Mouse (Mus musculus): ENCODE results near the gene Isyna1. TPM values are rescaled to one million over a fixed set of nuclear protein-coding genes. Genes with fewer than 3 reads are reported as not detected.

Gene Isyna1
- polyA plus RNA-seq, 1 experiment, result 92.4 TPM

- TF ChIP-seq CTCF (IDR thresholded peaks at IDR 0.05; ENCODE audit: extremely low read depth, insufficient read length, insufficient replicate concordance, low read depth, low read length), result no peak
- TF ChIP-seq POLR2A (IDR thresholded peaks at IDR 0.05; ENCODE audit: low read depth, low read length), result no peak
- no peak overlapping the region for H3K4me3 ChIP-seq (ENCODE audit: low read depth, low read length)
- H3K27me3 ChIP-seq (ENCODE audit: control insufficient read depth, insufficient read depth, low read length), result no peaks in the 10 kb centered on the region
- H3K4me1 ChIP-seq (ENCODE audit: control insufficient read depth, insufficient read depth, insufficient read length, low read length), result peaks cover 7% of the 10 kb centered on the region
- 58% methylated on average over 8 of the region's 8 CpGs for WGBS
- H3K36me3 ChIP-seq (ENCODE audit: control insufficient read depth, insufficient read depth, low read length), result peaks cover 44% of the 10 kb centered on the region
- no peak overlapping the region for H3K27ac ChIP-seq (ENCODE audit: insufficient read depth, low read depth, low read length)
Observed at GRCm38 (mm10) chr8:70593173-70593572, 1.0 kb upstream of the Isyna1 start.

GRCm38 (mm10) chr8:70594621-70595564 is 720 bp downstream of the Isyna1 start:
- H3K27ac ChIP-seq (ENCODE audit: insufficient read depth, low read depth, low read length), result 0 out of 2 replicates have a peak overlapping the region, but pooled peaks have one; percentile 7
- TF ChIP-seq CTCF (IDR thresholded peaks at IDR 0.05; ENCODE audit: extremely low read depth, insufficient read length, insufficient replicate concordance, low read depth, low read length), result no peak
- no peak for TF ChIP-seq POLR2A (IDR thresholded peaks at IDR 0.05; ENCODE audit: low read depth, low read length)
- peaks cover 33% of the 10 kb centered on the region for H3K36me3 ChIP-seq (ENCODE audit: control insufficient read depth, insufficient read depth, low read length)
- WGBS, result 16% methylated on average over 82 of the region's 82 CpGs
- peak overlapping the region; percentile 64 for H3K4me3 ChIP-seq (ENCODE audit: low read depth, low read length)
- H3K27me3 ChIP-seq (ENCODE audit: control insufficient read depth, insufficient read depth, low read length), result no peaks in the 10 kb centered on the region
- peaks cover 7% of the 10 kb centered on the region for H3K4me1 ChIP-seq (ENCODE audit: control insufficient read depth, insufficient read depth, insufficient read length, low read length)

- Histone ChIP-seq H3K4me3 (ENCODE audit: low read depth, low read length) (no peak overlapping the region), H3K27ac (ENCODE audit: insufficient read depth, low read depth, low read length) (no peak overlapping the region), H3K4me1 (ENCODE audit: control insufficient read depth, insufficient read depth, insufficient read length, low read length) (peaks cover 9% of the 10 kb centered on the region), H3K36me3 (ENCODE audit: control insufficient read depth, insufficient read depth, low read length) (peaks cover 25% of the 10 kb centered on the region), H3K27me3 (ENCODE audit: control insufficient read depth, insufficient read depth, low read length) (no peaks in the 10 kb centered on the region)
- WGBS, result 96% methylated on average over 12 of the region's 12 CpGs
- TF ChIP-seq CTCF (IDR thresholded peaks at IDR 0.05; ENCODE audit: extremely low read depth, insufficient read length, insufficient replicate concordance, low read depth, low read length) (no peak), POLR2A (IDR thresholded peaks at IDR 0.05; ENCODE audit: low read depth, low read length) (no peak)
Observed at GRCm38 (mm10) chr8:70595811-70596210, 1.6 kb downstream of the Isyna1 start.

GRCm38 (mm10) chr8:70596216-70596615 is 2.0 kb downstream of the Isyna1 start:
- peaks cover 22% of the 10 kb centered on the region for H3K36me3 ChIP-seq (ENCODE audit: control insufficient read depth, insufficient read depth, low read length)
- WGBS, result 95% methylated on average over 18 of the region's 18 CpGs

GRCm38 (mm10) chr8:70596775-70597416 is 2.7 kb downstream of the Isyna1 start:
- Histone ChIP-seq H3K27me3 (ENCODE audit: control insufficient read depth, insufficient read depth, low read length) (no peaks in the 10 kb centered on the region), H3K4me3 (ENCODE audit: low read depth, low read length) (no peak overlapping the region), H3K27ac (ENCODE audit: insufficient read depth, low read depth, low read length) (no peak overlapping the region), H3K4me1 (ENCODE audit: control insufficient read depth, insufficient read depth, insufficient read length, low read length) (peaks cover 13% of the 10 kb centered on the region), H3K36me3 (ENCODE audit: control insufficient read depth, insufficient read depth, low read length) (peaks cover 16% of the 10 kb centered on the region; the same call in 1 of the 2 replicates)
- 93% methylated on average over 17 of the region's 17 CpGs for WGBS
- TF ChIP-seq POLR2A (IDR thresholded peaks at IDR 0.05; ENCODE audit: low read depth, low read length) (no peak), CTCF (IDR thresholded peaks at IDR 0.05; ENCODE audit: extremely low read depth, insufficient read length, insufficient replicate concordance, low read depth, low read length) (no peak)

More at GRCm38 (mm10) chr8:70596216-70596615, 2.0 kb downstream of the Isyna1 start:
- Histone ChIP-seq H3K27me3 (ENCODE audit: control insufficient read depth, insufficient read depth, low read length) (no peaks in the 10 kb centered on the region), H3K4me1 (ENCODE audit: control insufficient read depth, insufficient read depth, insufficient read length, low read length) (peaks cover 11% of the 10 kb centered on the region), H3K27ac (ENCODE audit: insufficient read depth, low read depth, low read length) (no peak overlapping the region), H3K4me3 (ENCODE audit: low read depth, low read length) (no peak overlapping the region)
- TF ChIP-seq POLR2A (IDR thresholded peaks at IDR 0.05; ENCODE audit: low read depth, low read length), result no peak
- no peak for TF ChIP-seq CTCF (IDR thresholded peaks at IDR 0.05; ENCODE audit: extremely low read depth, insufficient read length, insufficient replicate concordance, low read depth, low read length)

GRCm38 (mm10) chr8:70597417-70598272 is 3.5 kb downstream of the Isyna1 start:
- no peak overlapping the region; the same call in 1 of the 2 replicates for H3K4me3 ChIP-seq (ENCODE audit: low read depth, low read length)
- no peaks in the 10 kb centered on the region for H3K27me3 ChIP-seq (ENCODE audit: control insufficient read depth, insufficient read depth, low read length)
- no peak overlapping the region for H3K27ac ChIP-seq (ENCODE audit: insufficient read depth, low read depth, low read length)
- H3K36me3 ChIP-seq (ENCODE audit: control insufficient read depth, insufficient read depth, low read length), result peaks cover 16% of the 10 kb centered on the region; the same call in 1 of the 2 replicates
- TF ChIP-seq POLR2A (IDR thresholded peaks at IDR 0.05; ENCODE audit: low read depth, low read length) (no peak), CTCF (IDR thresholded peaks at IDR 0.05; ENCODE audit: extremely low read depth, insufficient read length, insufficient replicate concordance, low read depth, low read length) (no peak)
- 71% methylated on average over 66 of the region's 68 CpGs for WGBS
- H3K4me1 ChIP-seq (ENCODE audit: control insufficient read depth, insufficient read depth, insufficient read length, low read length), result peaks cover 13% of the 10 kb centered on the region
